Mouse (Mus musculus): ENCODE results near the gene Scamp2. TPM values are rescaled to one million over a fixed set of nuclear protein-coding genes. Genes with fewer than 3 reads are reported as not detected.

Scamp2 gene
- total RNA-seq, 2 experiments from 2014 or later: 13.1 to 25.4 TPM

- no peak for ATAC-seq (replicated peaks; ENCODE audit: low FRiP score, poor library complexity, severe bottlenecking)
These were observed 58.1 kb downstream of the Scamp2 start for GRCm38 (mm10) chr9:57618854-57619253.

- ATAC-seq (replicated peaks; ENCODE audit: low FRiP score, poor library complexity, severe bottlenecking): no peak
These were observed 59.9 kb downstream of the Scamp2 start, which contains the start of gene Lman1l for GRCm38 (mm10) chr9:57620674-57621073. Gene Lman1l, minus strand, starts transcription at chr9:57620774.

- no peak for ATAC-seq (replicated peaks; ENCODE audit: low FRiP score, poor library complexity, severe bottlenecking)
These were observed 63.6 kb downstream of the Scamp2 start for GRCm38 (mm10) chr9:57624295-57624694.

GRCm38 (mm10) chr9:57625674-57626500 is 65.1 kb downstream of the Scamp2 start:
- no peak for ATAC-seq (replicated peaks; ENCODE audit: low FRiP score, poor library complexity, severe bottlenecking)

- ATAC-seq (replicated peaks; ENCODE audit: low FRiP score, poor library complexity, severe bottlenecking): no peak
These were observed 66.4 kb downstream of the Scamp2 start for GRCm38 (mm10) chr9:57627191-57627590.

GRCm38 (mm10) chr9:57627892-57628291 is 67.1 kb downstream of the Scamp2 start:
- ATAC-seq (replicated peaks; ENCODE audit: low FRiP score, poor library complexity, severe bottlenecking): no peak

- ATAC-seq (replicated peaks; ENCODE audit: low FRiP score, poor library complexity, severe bottlenecking): no peak
These were observed 68.0 kb downstream of the Scamp2 start for GRCm38 (mm10) chr9:57628717-57629116.

GRCm38 (mm10) chr9:57629118-57629874 is 68.6 kb downstream of the Scamp2 start:
- ATAC-seq (replicated peaks; ENCODE audit: low FRiP score, poor library complexity, severe bottlenecking): peak; percentile 70

- peak; percentile 52 for ATAC-seq (replicated peaks; ENCODE audit: low FRiP score, poor library complexity, severe bottlenecking)
These were observed 72.8 kb downstream of the Scamp2 start for GRCm38 (mm10) chr9:57633481-57634024.

- no peak for ATAC-seq (replicated peaks; ENCODE audit: low FRiP score, poor library complexity, severe bottlenecking)
These were observed 76.5 kb downstream of the Scamp2 start for GRCm38 (mm10) chr9:57637272-57637671.

GRCm38 (mm10) chr9:57637741-57638322 is 77.1 kb downstream of the Scamp2 start:
- ATAC-seq (replicated peaks; ENCODE audit: low FRiP score, poor library complexity, severe bottlenecking): no peak

Other genes with a start within 250 kb of the Scamp2 start
- 1.3 and 4.8 TPM in 2 replicates for gene Ppcdc, start 120.8 kb upstream of the Scamp2 start, total RNA-seq (2015; ENCODE audit: low replicate concordance)
- gene Ppcdc, start 120.8 kb upstream of the Scamp2 start, total RNA-seq (2017; ENCODE audit: low replicate concordance): 4.3 and 5.4 TPM in 2 replicates
- gene Scamp5, start 92.9 kb upstream of the Scamp2 start, total RNA-seq (2015; ENCODE audit: low replicate concordance): 1.0 TPM in 1 of 2 replicates, not detected in the other
- gene Scamp5, start 92.9 kb upstream of the Scamp2 start, total RNA-seq (2017; ENCODE audit: low replicate concordance): 0.14 and 0.17 TPM in 2 replicates
- gene Rpp25, start 56.9 kb upstream of the Scamp2 start, total RNA-seq (2015; ENCODE audit: low replicate concordance): not detected in 2 replicates
- not detected in 2 replicates for gene Rpp25, start 56.9 kb upstream of the Scamp2 start, total RNA-seq (2017; ENCODE audit: low replicate concordance)
- gene Cox5a, start 39.7 kb upstream of the Scamp2 start, total RNA-seq (2015; ENCODE audit: low replicate concordance): 134 and 146 TPM in 2 replicates
- 23.7 and 45.9 TPM in 2 replicates for gene Cox5a, start 39.7 kb upstream of the Scamp2 start, total RNA-seq (2017; ENCODE audit: low replicate concordance)
- gene Fam219b, start 23.4 kb upstream of the Scamp2 start, total RNA-seq (2015; ENCODE audit: low replicate concordance): 0.19 and 0.42 TPM in 2 replicates
- gene Fam219b, start 23.4 kb upstream of the Scamp2 start, total RNA-seq (2017; ENCODE audit: low replicate concordance): 4.2 and 4.7 TPM in 2 replicates
- 2.7 and 12.9 TPM in 2 replicates for gene Mpi, start 8.2 kb upstream of the Scamp2 start, total RNA-seq (2015; ENCODE audit: low replicate concordance)
- gene Mpi, start 8.2 kb upstream of the Scamp2 start, total RNA-seq (2017; ENCODE audit: low replicate concordance): 2.8 and 5.9 TPM in 2 replicates
- 1.5 TPM in 1 of 2 replicates, not detected in the other for gene Ulk3, start 28.5 kb downstream of the Scamp2 start, total RNA-seq (2015; ENCODE audit: low replicate concordance)
- 0.28 TPM in 1 of 2 replicates, not detected in the other for gene Ulk3, start 28.5 kb downstream of the Scamp2 start, total RNA-seq (2017; ENCODE audit: low replicate concordance)
- gene Cplx3, start 45.3 kb downstream of the Scamp2 start, total RNA-seq (2015; ENCODE audit: low replicate concordance): not detected in 2 replicates
- gene Cplx3, start 45.3 kb downstream of the Scamp2 start, total RNA-seq (2017; ENCODE audit: low replicate concordance): 0.34 TPM in 1 of 2 replicates, not detected in the other
- gene Lman1l, start 59.8 kb downstream of the Scamp2 start, total RNA-seq (2015; ENCODE audit: low replicate concordance): not detected in 2 replicates
- gene Lman1l, start 59.8 kb downstream of the Scamp2 start, total RNA-seq (2017; ENCODE audit: low replicate concordance): not detected in 2 replicates
- gene Csk, start 92.7 kb downstream of the Scamp2 start, total RNA-seq (2015; ENCODE audit: low replicate concordance): 31.6 and 44.6 TPM in 2 replicates
- 12.1 and 40.8 TPM in 2 replicates for gene Csk, start 92.7 kb downstream of the Scamp2 start, total RNA-seq (2017; ENCODE audit: low replicate concordance)
- not detected in 2 replicates for gene Cyp1a2, start 122.8 kb downstream of the Scamp2 start, total RNA-seq (2015; ENCODE audit: low replicate concordance)
- not detected in 2 replicates for gene Cyp1a2, start 122.8 kb downstream of the Scamp2 start, total RNA-seq (2017; ENCODE audit: low replicate concordance)
- not detected in 2 replicates for gene Cyp1a1, start 127.0 kb downstream of the Scamp2 start, total RNA-seq (2015; ENCODE audit: low replicate concordance)
- gene Cyp1a1, start 127.0 kb downstream of the Scamp2 start, total RNA-seq (2017; ENCODE audit: low replicate concordance): not detected in 2 replicates
- 2.9 and 3.3 TPM in 2 replicates for gene Edc3, start 147.6 kb downstream of the Scamp2 start, total RNA-seq (2015; ENCODE audit: low replicate concordance)
- 1.5 and 6.7 TPM in 2 replicates for gene Edc3, start 147.6 kb downstream of the Scamp2 start, total RNA-seq (2017; ENCODE audit: low replicate concordance)
- gene Clk3, start 204.9 kb downstream of the Scamp2 start, total RNA-seq (2015; ENCODE audit: low replicate concordance): 234 and 296 TPM in 2 replicates
- gene Clk3, start 204.9 kb downstream of the Scamp2 start, total RNA-seq (2017; ENCODE audit: low replicate concordance): 403 and 420 TPM in 2 replicates

Measured in erythroblast, adult 5-6 weeks (primary cell).